Mouse (Mus musculus): Measurements from ENCODE around the gene Pde5a. TPM values are rescaled to one million over a fixed set of nuclear protein-coding genes. Genes with fewer than 3 reads are reported as not detected.

Gene Pde5a
- polyA plus RNA-seq (2016; fragmentation: Nextera tagmentation; extraction: Ambion mirVana): 3.7 and 4.2 TPM in 2 replicates

DNA sequence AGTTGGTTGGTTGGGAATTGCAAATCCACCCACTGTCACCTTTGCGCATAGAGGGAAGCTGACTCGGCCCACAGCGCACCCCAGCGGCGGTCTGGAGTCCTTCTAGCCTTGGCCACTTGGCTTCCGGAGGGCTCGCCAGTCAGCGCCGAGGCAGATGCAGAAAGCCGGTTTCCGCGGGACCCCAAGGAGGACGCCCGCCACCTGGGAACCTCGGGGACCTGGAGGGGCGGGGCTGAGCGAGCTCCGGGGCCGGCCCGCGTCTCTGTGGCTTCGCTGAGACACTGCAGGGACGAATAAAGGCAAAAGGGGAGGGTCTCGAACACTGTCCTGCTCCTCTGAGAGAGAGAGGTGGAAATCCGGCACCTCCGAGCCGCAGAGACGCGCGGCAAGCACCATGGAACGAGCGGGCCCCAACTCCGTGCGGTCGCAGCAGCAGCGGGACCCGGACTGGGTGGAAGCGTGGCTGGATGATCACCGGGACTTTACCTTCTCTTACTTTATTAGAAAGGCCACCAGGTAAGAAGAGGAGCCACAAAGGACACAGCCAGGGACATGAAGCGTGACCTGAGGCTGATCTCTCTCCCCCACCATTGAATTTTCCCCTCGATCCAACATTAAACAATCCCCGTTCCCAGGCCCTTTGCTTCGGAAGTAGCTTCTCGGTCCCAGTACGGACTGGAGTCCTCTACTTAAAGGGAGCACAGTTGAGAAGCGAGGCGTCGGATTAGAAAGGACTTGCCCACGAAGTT, at the start of gene Pde5a:
Pde5a (plus strand) TSS at position 96 of the 749 bp plus-strand sequence.
- peak within 1 kb of the TSS; percentile 88 for H3K27ac ChIP-seq
- peak within 1 kb of the TSS; percentile 84 for H3K4me2 ChIP-seq (replicated peaks)
- peak within 1 kb of the TSS; percentile 81 for H3K9ac ChIP-seq
- peak; percentile 63 for ATAC-seq (ENCODE audit: low FRiP score)
- H3K27me3 ChIP-seq: no peaks in the 10 kb centered on the region
- under 1% methylated on average over 49 of the region's 49 CpGs for WGBS
- peaks cover 8% of the 10 kb centered on the region for H3K4me1 ChIP-seq
- H3K36me3 ChIP-seq: no peaks in the 10 kb centered on the region
- no peaks in the 10 kb centered on the region for H3K9me3 ChIP-seq (replicated peaks)
- H3K4me3 ChIP-seq: peak within 1 kb of the TSS; percentile 77

DNA sequence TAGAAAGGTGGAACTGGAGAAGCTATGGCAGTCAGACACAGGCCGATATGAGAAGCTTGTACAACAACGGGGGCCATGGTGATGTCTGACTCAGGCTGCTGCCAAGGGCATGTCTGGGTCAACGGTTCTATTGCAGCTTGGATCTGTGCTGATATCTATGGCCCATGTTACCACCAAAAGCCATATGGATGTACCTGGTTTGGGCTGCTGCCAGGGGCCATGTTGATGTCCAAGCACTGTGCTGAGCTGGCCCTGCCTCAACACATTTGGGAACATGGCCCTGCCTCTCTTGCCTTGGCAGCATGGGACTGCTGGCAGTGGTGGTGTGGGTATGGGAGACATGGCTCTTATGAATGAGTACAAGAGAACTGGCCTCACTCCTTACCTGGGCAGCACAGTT, 47.9 kb upstream of the Pde5a start:
- H3K9ac ChIP-seq: no peak overlapping the region
- H3K4me1 ChIP-seq: no peaks in the 10 kb centered on the region
- ATAC-seq (ENCODE audit: low FRiP score): no peak
- no peak overlapping the region for H3K4me3 ChIP-seq
- no peaks in the 10 kb centered on the region for H3K27me3 ChIP-seq
- 88% methylated on average over 3 of the region's 3 CpGs for whole genome bisulfite sequencing
- H3K27ac ChIP-seq: no peak overlapping the region
- 0 out of 2 replicates have a peak, but pooled peaks cover 5% of the 10 kb centered on the region for H3K9me3 ChIP-seq (replicated peaks)
- H3K36me3 ChIP-seq: no peaks in the 10 kb centered on the region
- H3K4me2 ChIP-seq (replicated peaks): no peak overlapping the region

- no peak for ATAC-seq (ENCODE audit: low FRiP score)
- no peaks in the 10 kb centered on the region for H3K36me3 ChIP-seq
- no peak overlapping the region for H3K4me2 ChIP-seq (replicated peaks)
- no peak overlapping the region for H3K4me3 ChIP-seq
- no peak overlapping the region for H3K27ac ChIP-seq
- H3K27me3 ChIP-seq: no peaks in the 10 kb centered on the region
- no peak overlapping the region for H3K9ac ChIP-seq
- WGBS: 92% methylated on average over 4 of the region's 4 CpGs
- H3K9me3 ChIP-seq (replicated peaks): 0 out of 2 replicates have a peak, but pooled peaks cover 5% of the 10 kb centered on the region
- no peaks in the 10 kb centered on the region for H3K4me1 ChIP-seq
Observed at GRCm38 (mm10) chr3:122682352-122682751, 46.4 kb upstream of the Pde5a start.

GRCm38 (mm10) chr3:122684832-122685231, 43.9 kb upstream of the Pde5a start:
- Histone ChIP-seq H3K9me3 (replicated peaks) (no peaks in the 10 kb centered on the region), H3K4me3 (no peak overlapping the region), H3K4me1 (no peaks in the 10 kb centered on the region), H3K4me2 (replicated peaks) (no peak overlapping the region), H3K27ac (no peak overlapping the region), H3K9ac (no peak overlapping the region), H3K36me3 (no peaks in the 10 kb centered on the region), H3K27me3 (no peaks in the 10 kb centered on the region)
- 80% methylated on average over 7 of the region's 7 CpGs for WGBS
- no peak for ATAC-seq (ENCODE audit: low FRiP score)

- Histone ChIP-seq H3K4me1 (no peaks in the 10 kb centered on the region), H3K9me3 (replicated peaks) (no peaks in the 10 kb centered on the region), H3K27ac (no peak overlapping the region), H3K36me3 (no peaks in the 10 kb centered on the region), H3K4me3 (no peak overlapping the region), H3K9ac (no peak overlapping the region), H3K4me2 (replicated peaks) (no peak overlapping the region), H3K27me3 (no peaks in the 10 kb centered on the region)
- ATAC-seq (ENCODE audit: low FRiP score): no peak
- WGBS: 85% methylated on average over 3 of the region's 3 CpGs
Observed at GRCm38 (mm10) chr3:122693039-122693438, 35.7 kb upstream of the Pde5a start.

GRCm38 (mm10) chr3:122695870-122696269, 32.9 kb upstream of the Pde5a start:
- ATAC-seq (ENCODE audit: low FRiP score): no peak
- no peaks in the 10 kb centered on the region for H3K9me3 ChIP-seq (replicated peaks)
- no peaks in the 10 kb centered on the region for H3K36me3 ChIP-seq
- H3K4me3 ChIP-seq: no peak overlapping the region
- 71% methylated on average over 3 of the region's 3 CpGs for WGBS
- no peak overlapping the region for H3K9ac ChIP-seq
- no peaks in the 10 kb centered on the region for H3K4me1 ChIP-seq
- no peak overlapping the region for H3K27ac ChIP-seq
- H3K27me3 ChIP-seq: no peaks in the 10 kb centered on the region
- H3K4me2 ChIP-seq (replicated peaks): no peak overlapping the region

- no peaks in the 10 kb centered on the region for H3K9me3 ChIP-seq (replicated peaks)
- WGBS: 74% methylated on average over 4 of the region's 4 CpGs
- no peaks in the 10 kb centered on the region for H3K36me3 ChIP-seq
- H3K9ac ChIP-seq: no peak overlapping the region
- H3K4me2 ChIP-seq (replicated peaks): no peak overlapping the region
- H3K4me1 ChIP-seq: no peaks in the 10 kb centered on the region
- no peaks in the 10 kb centered on the region for H3K27me3 ChIP-seq
- ATAC-seq (ENCODE audit: low FRiP score): no peak
- no peak overlapping the region for H3K27ac ChIP-seq
- H3K4me3 ChIP-seq: no peak overlapping the region
Observed at GRCm38 (mm10) chr3:122696672-122697071, 32.1 kb upstream of the Pde5a start.

DNA sequence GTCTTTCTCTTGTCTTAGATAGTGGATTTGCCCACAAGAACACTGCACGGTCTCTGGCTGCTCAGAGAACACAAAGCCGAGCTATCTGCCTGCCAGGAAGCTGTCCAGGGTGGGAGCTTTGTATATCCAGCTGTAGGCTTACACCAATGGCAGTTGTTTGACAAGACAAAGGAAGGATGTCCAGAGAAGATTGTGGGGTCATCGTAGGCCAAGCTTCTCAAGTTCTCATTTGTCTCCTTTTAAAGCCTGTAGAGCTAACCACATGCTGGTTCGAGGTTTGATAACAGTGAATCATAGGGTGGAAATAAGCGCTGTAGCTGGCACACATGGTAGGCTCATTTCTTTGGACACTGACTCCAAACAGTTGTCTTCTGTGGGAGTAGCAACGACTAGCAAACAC, 24.5 kb upstream of the Pde5a start:
- no peaks in the 10 kb centered on the region for H3K4me1 ChIP-seq
- no peak overlapping the region for H3K9ac ChIP-seq
- no peaks in the 10 kb centered on the region for H3K27me3 ChIP-seq
- no peaks in the 10 kb centered on the region for H3K9me3 ChIP-seq (replicated peaks)
- H3K4me3 ChIP-seq: no peak overlapping the region
- WGBS: 7% methylated on average over 6 of the region's 6 CpGs
- no peak overlapping the region for H3K27ac ChIP-seq
- no peak for ATAC-seq (ENCODE audit: low FRiP score)
- no peaks in the 10 kb centered on the region for H3K36me3 ChIP-seq
- no peak overlapping the region for H3K4me2 ChIP-seq (replicated peaks)

- no peak for ATAC-seq (ENCODE audit: low FRiP score)
- Histone ChIP-seq H3K4me1 (no peaks in the 10 kb centered on the region), H3K36me3 (no peaks in the 10 kb centered on the region), H3K9ac (no peak overlapping the region), H3K4me2 (replicated peaks) (no peak overlapping the region), H3K9me3 (replicated peaks) (no peaks in the 10 kb centered on the region), H3K4me3 (no peak overlapping the region), H3K27ac (no peak overlapping the region), H3K27me3 (no peaks in the 10 kb centered on the region)
- WGBS: 78% methylated on average over 7 of the region's 7 CpGs
Observed at GRCm38 (mm10) chr3:122705246-122705645, 23.5 kb upstream of the Pde5a start.

DNA sequence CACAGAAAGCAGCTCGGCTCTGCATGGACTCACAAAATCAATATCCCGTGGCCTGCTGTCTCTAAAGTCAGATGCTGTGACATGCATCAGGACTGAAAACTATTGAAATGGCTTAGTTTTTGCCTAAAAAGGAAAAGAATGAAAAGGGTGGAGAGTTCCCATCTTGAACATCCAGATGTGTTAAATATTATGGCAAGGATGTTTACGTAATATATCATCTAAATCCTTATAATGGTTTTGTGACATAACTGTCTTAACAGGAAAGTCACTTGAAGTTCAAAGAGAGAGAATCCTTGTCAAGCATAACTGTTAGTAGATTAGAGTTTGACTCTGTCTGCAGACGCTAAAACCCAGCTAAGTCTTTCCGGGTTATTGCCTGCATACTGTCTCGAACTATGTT, 20.3 kb upstream of the Pde5a start:
- ATAC-seq (ENCODE audit: low FRiP score): no peak
- WGBS: 86% methylated on average over 6 of the region's 6 CpGs

DNA sequence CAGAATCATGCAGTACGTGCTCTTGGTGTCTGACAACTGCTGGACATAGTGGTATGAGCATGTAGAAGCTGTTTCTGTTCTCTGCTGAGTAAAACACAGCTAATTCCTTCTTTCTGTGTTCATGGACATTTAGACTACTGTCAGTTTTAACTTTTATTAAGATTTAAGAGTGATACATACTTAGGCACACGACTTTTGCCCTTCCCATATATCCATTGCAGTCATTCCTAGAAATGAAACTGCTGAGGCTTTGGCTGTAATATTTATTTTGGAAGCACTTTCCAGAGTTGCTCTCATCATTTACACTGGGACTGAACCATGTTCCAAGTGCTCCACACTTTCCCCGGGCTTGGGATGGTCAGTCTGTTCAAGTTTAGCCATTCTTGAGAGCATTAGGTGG, 18.6 kb upstream of the Pde5a start:
- no peak for ATAC-seq (ENCODE audit: low FRiP score)
- Histone ChIP-seq H3K36me3 (no peaks in the 10 kb centered on the region), H3K4me3 (no peak overlapping the region), H3K9me3 (replicated peaks) (no peaks in the 10 kb centered on the region), H3K4me1 (no peaks in the 10 kb centered on the region), H3K4me2 (replicated peaks) (no peak overlapping the region), H3K27ac (no peak overlapping the region), H3K9ac (no peak overlapping the region), H3K27me3 (no peaks in the 10 kb centered on the region)
- 92% methylated on average over 3 of the region's 3 CpGs for WGBS

More for the DNA sequence above, 20.3 kb upstream of the Pde5a start:
- no peak overlapping the region for H3K27ac ChIP-seq
- no peak overlapping the region for H3K9ac ChIP-seq
- no peaks in the 10 kb centered on the region for H3K4me1 ChIP-seq
- no peak overlapping the region for H3K4me3 ChIP-seq
- H3K27me3 ChIP-seq: no peaks in the 10 kb centered on the region
- no peaks in the 10 kb centered on the region for H3K9me3 ChIP-seq (replicated peaks)
- H3K36me3 ChIP-seq: no peaks in the 10 kb centered on the region
- no peak overlapping the region for H3K4me2 ChIP-seq (replicated peaks)

DNA sequence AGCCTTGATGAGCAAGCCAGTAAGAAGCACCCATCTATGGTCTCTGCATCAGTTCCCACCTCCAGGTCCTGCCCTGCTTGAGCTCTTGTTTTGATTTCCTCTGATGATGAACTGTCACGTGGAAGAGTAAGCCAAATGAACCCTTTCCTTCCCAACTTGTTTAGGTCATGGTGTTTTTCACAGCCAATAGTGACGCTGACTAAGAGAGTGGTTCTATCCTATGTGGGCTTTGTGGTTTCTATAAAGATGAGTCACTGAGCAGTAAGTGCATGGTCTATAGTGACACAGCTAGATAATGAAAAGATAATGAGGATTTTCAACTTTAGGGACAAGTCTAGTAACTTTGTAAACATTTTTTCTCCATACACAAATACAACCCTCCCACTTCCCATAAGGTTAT, 10.1 kb upstream of the Pde5a start:
- Histone ChIP-seq H3K27me3 (no peaks in the 10 kb centered on the region), H3K9ac (no peak overlapping the region), H3K36me3 (no peaks in the 10 kb centered on the region), H3K4me3 (no peak overlapping the region), H3K27ac (no peak overlapping the region), H3K4me2 (replicated peaks) (no peak overlapping the region), H3K4me1 (no peaks in the 10 kb centered on the region), H3K9me3 (replicated peaks) (no peaks in the 10 kb centered on the region)
- ATAC-seq (ENCODE audit: low FRiP score): no peak
- 79% methylated on average over 2 of the region's 2 CpGs for WGBS

DNA sequence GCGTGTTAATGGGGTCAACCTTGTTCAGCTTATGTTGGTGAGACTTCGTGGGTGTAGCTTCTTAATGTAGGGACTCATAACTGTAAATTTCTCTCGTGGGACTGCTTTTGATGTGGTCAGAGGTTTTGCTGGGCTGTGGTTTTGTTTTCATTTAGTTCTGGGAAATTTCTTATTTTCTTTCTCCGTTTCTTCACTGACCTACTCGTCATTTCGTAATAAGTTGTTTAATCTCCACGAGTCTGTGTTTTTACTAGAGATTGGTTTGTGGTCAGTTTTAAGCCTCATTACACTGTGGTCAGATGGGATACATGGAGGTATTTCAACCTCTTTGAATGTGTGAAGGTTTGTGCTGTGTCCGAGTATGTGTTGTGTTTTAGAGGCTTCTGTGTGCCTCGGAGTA, 7.2 kb upstream of the Pde5a start:
- WGBS: 90% methylated on average over 9 of the region's 9 CpGs
- no peak overlapping the region for H3K4me3 ChIP-seq
- H3K27me3 ChIP-seq: no peaks in the 10 kb centered on the region
- no peaks in the 10 kb centered on the region for H3K9me3 ChIP-seq (replicated peaks)
- H3K36me3 ChIP-seq: no peaks in the 10 kb centered on the region
- ATAC-seq (ENCODE audit: low FRiP score): no peak
- no peak overlapping the region for H3K27ac ChIP-seq
- H3K4me1 ChIP-seq: no peaks in the 10 kb centered on the region
- H3K9ac ChIP-seq: no peak overlapping the region
- no peak overlapping the region for H3K4me2 ChIP-seq (replicated peaks)
